In the genomic region with DNA sequence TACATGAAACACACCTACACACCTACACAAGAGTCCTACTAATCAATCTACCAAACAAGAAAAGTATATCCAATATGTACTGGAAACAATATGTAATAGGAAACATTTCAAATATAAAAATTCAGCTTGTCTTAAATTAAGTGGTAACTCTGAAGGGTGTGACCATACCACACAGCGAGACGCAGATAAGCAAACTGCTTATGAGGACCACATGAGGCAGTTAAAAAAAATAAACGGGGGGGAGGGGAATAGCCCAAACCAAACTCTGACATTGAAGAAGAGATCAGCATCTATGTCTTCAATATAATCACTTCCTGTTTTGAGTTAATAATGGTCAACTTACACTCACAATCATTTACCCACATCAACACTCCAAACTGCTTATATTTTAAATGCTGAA, we compare ENCODE assay signal across 15 mouse cellular contexts.
"Had no signal": no experiment of that assay in that cellular context is flagged by ENCODE, and none has a peak within 500 bp of the region (broad histone marks: within the 10 kb centered on the region; RNA-seq: fewer than 3 reads in every experiment).

No protein-coding gene starts in this region.

- H3K9ac ChIP-seq: intestine, embryonic 15.5 days; kidney, embryonic 15.5 days; limb, embryonic 12.5 days; lung, embryonic 15.5 days; stomach, embryonic 15.5 days had no signal

- ATAC-seq: intestine, embryonic 15.5 days had no signal

- H3K27ac ChIP-seq: intestine, embryonic 15.5 days; kidney, embryonic 15.5 days; limb, embryonic 12.5 days; lung, embryonic 15.5 days; stomach, embryonic 15.5 days had no signal

- H3K4me2 ChIP-seq: intestine, embryonic 15.5 days; kidney, embryonic 15.5 days; limb, embryonic 12.5 days; lung, embryonic 15.5 days; stomach, embryonic 15.5 days had no signal

- H3K36me3 ChIP-seq: limb, embryonic 12.5 days; lung, embryonic 15.5 days; stomach, embryonic 15.5 days had no signal

- H3K9me3 ChIP-seq: intestine, embryonic 15.5 days; kidney, embryonic 15.5 days; limb, embryonic 12.5 days; lung, embryonic 15.5 days; midbrain, embryonic 10.5 days; stomach, embryonic 15.5 days had no signal

- DNase-seq: kidney, adult 18-20 months; kidney, postnatal 36 days; layer of hippocampus, adult 9-11 months; layer of hippocampus, postnatal 36 days; midbrain, embryonic 14.5 days; retina, postnatal 1 day; thymus, adult 2 months; thymus, postnatal 36 days had no signal

- H3K27me3 ChIP-seq: intestine, embryonic 15.5 days; kidney, embryonic 15.5 days; limb, embryonic 12.5 days; lung, embryonic 15.5 days; stomach, embryonic 15.5 days had no signal

- H3K4me3 ChIP-seq: intestine, embryonic 15.5 days; kidney, embryonic 15.5 days; limb, embryonic 12.5 days; lung, embryonic 15.5 days; midbrain, embryonic 10.5 days; myocyte; stomach, embryonic 15.5 days had no signal
